Mouse (Mus musculus) gastrocnemius, adult 2 months (tissue): Measurements from ENCODE around the gene Nfil3. TPM values are rescaled to one million over a fixed set of nuclear protein-coding genes. Genes with fewer than 3 reads are reported as not detected.
A peak's percentile ranks its signal among the peaks of the same experiment; 100 is the strongest.

ENCODE experiments used
- DNase-seq: peaks from one replicate; pipeline ENCODE4 v3.0.0; 2022
- H3K27ac ChIP-seq: fragments of 200-600 bp; 2 replicates; pipeline ENCODE4 v1.8.1; 2022; ENCODE audit warnings: mild to moderate bottlenecking
- H3K4me3 ChIP-seq: fragments of 200-600 bp; 2 replicates; pipeline ENCODE4 v1.8.1; 2022; ENCODE audit warnings: mild to moderate bottlenecking, moderate library complexity
- CTCF ChIP-seq: fragments of 200-600 bp; IDR thresholded peaks from 2 replicates; pipeline ENCODE4 v1.8.1; 2022; ENCODE audit warnings: antibody characterized with exemption, mild to moderate bottlenecking, moderate library complexity
- intact Hi-C: fragments of 180-260 bp; cut with DNase I; formaldehyde crosslinking; loops from one replicate; pipeline ENCODE4 v1.15.1; 2025
- total RNA-seq, 2 experiments: library from RNA; stranded (reverse); gene quantifications; 2 replicates each; pipeline ENCODE4 v1.2.3; 2021

The Nfil3 gene
- total RNA-seq, 2 experiments from 2014 or later: 40.2 to 137 TPM

DNA sequence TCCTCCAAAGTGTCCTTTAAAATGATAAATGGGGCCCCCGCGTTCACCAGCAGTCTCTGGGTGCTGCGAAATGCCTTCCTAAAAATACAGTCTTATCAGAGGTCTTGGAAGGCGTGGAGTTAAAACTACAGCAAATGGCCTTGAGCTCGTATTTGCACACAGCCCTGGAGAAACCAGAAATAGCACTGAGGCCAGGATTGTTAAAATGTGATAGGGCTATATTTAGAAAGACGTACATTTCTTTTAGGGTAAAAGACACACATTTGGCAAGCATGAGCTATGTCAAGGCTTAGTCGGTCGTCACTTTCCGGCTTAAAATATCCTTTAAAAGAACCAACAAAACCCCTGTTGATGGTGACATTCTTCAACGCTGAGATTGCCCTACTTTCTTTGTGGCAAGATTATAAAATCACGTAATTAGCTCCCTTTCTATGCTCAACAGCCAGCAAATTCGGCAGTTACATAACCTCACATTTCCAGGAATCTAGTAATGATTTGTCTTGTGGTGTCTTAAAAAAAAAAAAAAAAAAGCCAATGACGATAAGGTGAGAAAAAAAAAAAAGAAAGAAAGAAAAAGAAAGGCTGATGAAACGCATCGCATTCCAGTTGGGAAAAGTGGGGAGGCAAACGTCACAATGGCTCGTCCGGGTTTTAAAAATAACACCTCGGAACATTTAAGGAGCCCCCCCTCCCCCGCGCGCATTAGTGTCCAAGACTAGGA is 1.4 kb downstream of the Nfil3 start:
- TF ChIP-seq CTCF: no peak
- peak overlapping the region; percentile 97 for H3K27ac ChIP-seq
- peak overlapping the region; percentile 97 for H3K4me3 ChIP-seq
- peak; percentile 53 for DNase-seq
- intact Hi-C loops: loop anchor here (2.0 to 5.0 kb wide), 4 partner anchors 51 to 161 kb away; partner anchors contain the start of gene Auh

GRCm38 (mm10) chr13:52978321-52978981 is 2.4 kb downstream of the Nfil3 start:
- peak overlapping the region; percentile 97 for H3K27ac ChIP-seq
- no peak for TF ChIP-seq CTCF
- intact Hi-C loops: loop anchor here (2.0 to 5.0 kb wide), 2 partner anchors 50 to 96 kb away; partner anchors contain the start of gene Auh
- DNase-seq: peak; percentile 76
- H3K4me3 ChIP-seq: peak overlapping the region; percentile 97

DNA sequence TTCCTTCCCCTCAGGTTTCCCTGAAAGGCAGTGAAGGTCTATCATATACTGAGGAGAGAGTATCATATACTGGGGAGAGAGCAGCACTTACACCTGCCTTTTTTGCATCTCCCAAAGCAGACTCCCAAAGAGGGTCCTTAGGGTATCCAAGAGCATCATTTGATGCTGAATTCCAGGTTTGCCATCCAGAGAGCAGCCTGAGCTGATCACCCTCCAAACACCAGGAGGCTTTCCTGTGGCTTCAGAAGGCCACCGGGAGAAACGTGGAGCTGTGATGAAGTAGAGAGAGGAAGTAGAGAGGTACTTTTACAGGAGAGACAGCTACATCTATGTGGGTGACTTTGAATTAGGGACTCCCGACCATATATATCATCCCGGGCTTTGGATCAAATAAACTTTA is 3.1 kb downstream of the Nfil3 start:
- intact Hi-C loops: loop anchor here (2.0 to 5.0 kb wide), 2 partner anchors 49 to 95 kb away; partner anchors contain the start of gene Auh
- Histone ChIP-seq H3K27ac (peak overlapping the region; percentile 97), H3K4me3 (peak overlapping the region; percentile 97)
- TF ChIP-seq CTCF: no peak
- no peak for DNase-seq

GRCm38 (mm10) chr13:52977221-52977609 is 3.7 kb downstream of the Nfil3 start:
- Histone ChIP-seq H3K4me3 (peak overlapping the region; percentile 97), H3K27ac (peak overlapping the region; percentile 97)
- DNase-seq: no peak
- no peak for TF ChIP-seq CTCF
- intact Hi-C loops: loop anchor here (5.0 kb wide), 1 partner anchor 95 kb away; no protein-coding TSS in a partner anchor

GRCm38 (mm10) chr13:52976510-52977220 is 4.2 kb downstream of the Nfil3 start:
- Histone ChIP-seq H3K4me3 (peak overlapping the region; percentile 97), H3K27ac (peak overlapping the region; percentile 97)
- no peak for TF ChIP-seq CTCF
- peak; percentile 64 for DNase-seq
- intact Hi-C loops: loop anchor here (5.0 kb wide), 1 partner anchor 94 kb away; no protein-coding TSS in a partner anchor

DNA sequence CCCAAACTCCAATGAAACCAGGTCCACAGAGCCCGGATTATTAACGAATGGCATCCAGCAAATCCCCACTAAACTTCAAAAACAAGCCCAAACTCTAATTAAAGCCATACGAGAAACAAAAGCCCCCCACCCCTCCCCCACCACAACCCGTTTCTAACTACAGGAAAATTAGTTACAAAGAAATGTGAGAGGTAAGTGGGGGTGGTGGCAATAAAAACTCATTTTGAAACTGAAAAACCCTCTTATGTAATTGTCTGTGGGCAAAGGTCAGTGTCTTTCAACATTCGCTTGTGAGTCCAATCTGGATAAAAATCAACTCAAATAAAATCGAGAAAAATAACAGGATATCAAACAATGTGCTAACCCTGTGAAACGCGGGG is 4.8 kb downstream of the Nfil3 start:
- peak overlapping the region; percentile 97 for H3K27ac ChIP-seq
- no peak for TF ChIP-seq CTCF
- peak overlapping the region; percentile 97 for H3K4me3 ChIP-seq
- no peak for DNase-seq
- intact Hi-C loops: loop anchor here (5.0 kb wide), 1 partner anchor 94 kb away; no protein-coding TSS in a partner anchor

- peak; percentile 86 for DNase-seq
- no peak for TF ChIP-seq CTCF
- Histone ChIP-seq H3K27ac (peak overlapping the region; percentile 97), H3K4me3 (no peak overlapping the region)
- intact Hi-C loops: loop anchor here (5.0 kb wide), 1 partner anchor 92 kb away; no protein-coding TSS in a partner anchor
Observed at GRCm38 (mm10) chr13:52974676-52975075, 6.2 kb downstream of the Nfil3 start.

- peak overlapping the region; percentile 97 for H3K27ac ChIP-seq
- no peak for DNase-seq
- intact Hi-C loops: loop anchor here (2.0 kb wide), 1 partner anchor 29 kb away; no protein-coding TSS in a partner anchor
- no peak overlapping the region for H3K4me3 ChIP-seq
- no peak for TF ChIP-seq CTCF
Observed at GRCm38 (mm10) chr13:52973427-52973826, 7.4 kb downstream of the Nfil3 start.

DNA sequence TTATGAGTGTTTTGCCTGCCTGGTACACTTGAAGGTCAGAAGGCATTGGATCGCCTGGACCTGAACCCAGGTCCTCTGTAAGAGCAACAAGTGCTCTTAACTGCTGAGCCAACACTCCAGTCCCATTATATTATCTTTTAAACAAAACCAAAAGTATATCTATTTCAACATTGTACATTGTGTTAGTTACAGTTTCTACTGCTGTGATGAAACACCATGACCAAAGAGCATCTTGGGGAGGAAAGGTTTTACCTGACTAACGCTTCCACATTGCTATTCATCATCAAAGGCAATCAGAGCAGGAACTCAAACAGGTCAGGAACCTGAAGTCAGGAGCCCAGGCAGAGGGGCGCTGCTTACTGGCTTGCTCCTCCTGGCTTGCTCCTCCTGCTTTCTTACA is 8.2 kb downstream of the Nfil3 start:
- no peak for TF ChIP-seq CTCF

DNA sequence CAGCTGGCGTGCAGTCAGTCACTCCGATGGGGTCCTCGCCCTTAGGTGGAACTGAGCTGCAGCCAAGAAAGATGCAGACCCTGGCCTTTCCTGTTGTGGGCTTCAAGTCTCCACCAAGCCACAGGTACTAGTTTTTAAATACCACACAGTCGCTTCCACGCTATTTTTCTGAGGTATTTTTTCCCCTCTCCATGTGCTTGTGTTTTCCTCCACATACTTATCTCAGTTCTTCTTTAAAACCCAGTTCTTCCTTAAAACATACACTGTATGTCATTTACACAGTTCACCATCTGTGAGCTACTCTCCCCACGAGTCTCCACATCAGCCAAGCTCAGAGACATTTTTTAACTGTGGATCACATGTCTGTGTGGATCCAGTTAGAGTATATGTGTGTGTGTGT is 10.0 kb downstream of the Nfil3 start:
- 0 out of 2 replicates have a peak overlapping the region, but pooled peaks have one; percentile 3 for H3K27ac ChIP-seq
- intact Hi-C loops: no loop called here
- TF ChIP-seq CTCF: no peak
- H3K4me3 ChIP-seq: no peak overlapping the region
- no peak for DNase-seq

More for the DNA sequence above, 8.2 kb downstream of the Nfil3 start:
- no peak overlapping the region for H3K4me3 ChIP-seq
- H3K27ac ChIP-seq: peak overlapping the region; percentile 97
- no peak for DNase-seq
- intact Hi-C loops: loop anchor here (2.0 kb wide), 1 partner anchor 28 kb away; no protein-coding TSS in a partner anchor

DNA sequence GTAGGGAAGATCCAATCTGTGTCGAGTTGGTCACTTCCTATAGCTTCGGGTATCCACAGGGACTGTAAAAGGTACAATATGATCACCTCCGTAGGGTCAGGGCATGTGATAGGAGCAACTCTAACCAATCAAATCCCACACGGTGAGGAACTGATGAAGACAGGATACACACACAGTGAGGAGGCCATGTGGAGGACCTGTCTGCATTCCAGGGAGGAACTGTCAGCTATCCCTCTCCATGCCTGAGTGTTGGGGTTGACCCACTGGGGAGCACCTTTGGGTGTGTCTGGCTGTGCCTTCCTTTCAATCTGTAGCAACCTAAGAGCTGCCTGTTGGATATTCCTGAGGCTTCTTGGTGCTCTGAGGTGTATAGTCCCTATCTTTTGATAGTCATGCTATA is 18.0 kb downstream of the Nfil3 start:
- intact Hi-C loops: no loop called here
- DNase-seq: no peak
- Histone ChIP-seq H3K27ac (no peak overlapping the region), H3K4me3 (no peak overlapping the region)
- no peak for TF ChIP-seq CTCF

GRCm38 (mm10) chr13:52962361-52962760 is 18.5 kb downstream of the Nfil3 start:
- DNase-seq: no peak
- TF ChIP-seq CTCF: no peak
- Histone ChIP-seq H3K27ac (no peak overlapping the region), H3K4me3 (no peak overlapping the region)
- intact Hi-C loops: no loop called here
